Mouse (Mus musculus): ENCODE measurements at regions not wholly inside any gene's neighbourhood (a gene's known extent, or its start where the extent isn't known, plus 50 kb on each side); places are given as distances from the start of the nearest gene placed in this dataset.

DNA sequence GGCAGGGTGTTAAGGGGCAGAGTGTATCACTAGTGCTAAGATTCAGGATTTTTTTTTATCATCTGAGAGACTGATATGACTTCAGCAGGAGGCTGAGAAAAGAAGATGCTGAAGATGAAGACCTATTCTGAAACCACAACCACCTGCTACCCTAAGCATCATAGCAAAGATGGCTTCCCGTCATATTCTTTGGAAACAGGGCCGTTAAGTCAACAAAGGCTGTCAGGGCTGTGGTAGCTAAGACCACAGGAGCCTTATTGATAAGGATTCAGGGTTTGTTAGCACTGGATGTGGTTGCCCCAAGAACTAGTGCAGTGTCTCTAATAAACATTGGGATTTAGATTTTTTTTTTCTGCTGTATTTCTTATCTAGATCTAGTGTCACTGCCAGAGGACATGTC lies 56.7 kb upstream of the Rasgrp1 start:
- no peak overlapping the region for H3K27ac ChIP-seq (replicated peaks)
- ATAC-seq (ENCODE audit: low FRiP score, low read depth) = no peak
- no peaks in the 10 kb centered on the region for H3K9me3 ChIP-seq
- H3K4me2 ChIP-seq = no peak overlapping the region
- no peaks in the 10 kb centered on the region for H3K4me1 ChIP-seq (replicated peaks)
- no peak overlapping the region for H3K9ac ChIP-seq
- WGBS = 82% methylated on average over 2 of the region's 2 CpGs
- no peaks in the 10 kb centered on the region for H3K27me3 ChIP-seq
- H3K36me3 ChIP-seq = no peaks in the 10 kb centered on the region
- H3K4me3 ChIP-seq = no peak overlapping the region

DNA sequence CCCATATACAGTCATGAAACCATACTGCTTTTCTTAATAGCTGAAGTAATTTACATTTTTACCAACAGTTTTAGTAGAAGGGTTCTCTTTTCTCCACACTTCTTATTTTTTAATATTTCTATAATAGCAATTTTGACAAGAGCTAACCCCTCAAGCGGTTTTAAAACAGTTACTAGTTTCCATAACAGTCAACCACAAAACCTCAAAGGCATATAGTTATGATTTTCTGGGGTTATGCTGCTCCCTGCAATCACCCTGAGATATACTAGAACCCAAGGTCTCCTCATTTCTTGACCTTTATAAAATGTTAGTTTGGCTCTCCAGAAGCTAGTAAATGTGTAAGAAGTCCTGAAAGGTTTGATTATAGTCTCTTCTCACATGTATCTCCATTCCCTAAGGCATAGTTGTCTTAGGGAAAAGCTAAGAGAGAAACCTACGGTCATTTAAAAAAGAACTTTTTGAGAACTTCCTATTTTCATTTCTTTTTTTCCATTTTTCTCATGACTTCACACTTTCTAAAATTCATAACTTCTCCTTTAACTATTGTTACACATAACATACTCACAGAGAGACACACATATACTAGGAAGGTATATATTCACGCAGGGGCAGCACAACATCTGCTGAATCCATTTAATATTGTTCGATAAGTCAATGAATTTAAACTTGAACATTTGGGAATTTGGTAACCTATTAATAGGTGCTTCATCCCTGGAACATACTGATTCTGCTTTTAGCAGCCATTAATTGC lies 60.8 kb upstream of the Rasgrp1 start:
- Histone ChIP-seq H3K9me3 (no peaks in the 10 kb centered on the region), H3K36me3 (no peaks in the 10 kb centered on the region), H3K27me3 (no peaks in the 10 kb centered on the region), H3K4me3 (no peak overlapping the region), H3K9ac (no peak overlapping the region), H3K27ac (replicated peaks) (no peak overlapping the region), H3K4me1 (replicated peaks) (no peaks in the 10 kb centered on the region), H3K4me2 (no peak overlapping the region)
- no peak for ATAC-seq (ENCODE audit: low FRiP score, low read depth)
- 93% methylated on average over 4 of the region's 4 CpGs for WGBS

DNA sequence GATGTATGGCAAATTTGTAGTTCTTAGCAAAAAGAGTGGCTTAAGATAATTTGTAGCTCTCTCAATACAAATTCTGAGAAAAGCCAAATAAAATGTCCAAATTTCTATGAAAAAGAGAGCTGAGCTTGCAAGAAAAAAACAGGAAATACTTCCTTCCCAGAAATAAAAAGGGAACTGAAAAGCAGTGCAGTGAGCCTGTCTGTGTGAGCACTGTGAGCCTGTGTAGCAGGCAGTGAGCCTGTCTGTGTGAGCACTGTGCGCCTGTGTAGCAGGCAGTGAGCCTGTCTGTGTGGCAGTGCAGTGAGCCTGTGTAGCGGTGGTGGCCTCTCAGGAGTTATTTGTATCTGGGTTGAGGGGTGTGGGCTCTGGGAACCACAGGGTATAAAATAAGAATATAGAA lies 62.7 kb upstream of the Rasgrp1 start:
- WGBS = 35% methylated on average over 2 of the region's 2 CpGs
- Histone ChIP-seq H3K4me3 (no peak overlapping the region), H3K4me1 (replicated peaks) (no peaks in the 10 kb centered on the region), H3K27me3 (no peaks in the 10 kb centered on the region), H3K27ac (replicated peaks) (no peak overlapping the region), H3K36me3 (no peaks in the 10 kb centered on the region), H3K9me3 (no peaks in the 10 kb centered on the region), H3K4me2 (no peak overlapping the region), H3K9ac (no peak overlapping the region)
- ATAC-seq (ENCODE audit: low FRiP score, low read depth) = no peak

DNA sequence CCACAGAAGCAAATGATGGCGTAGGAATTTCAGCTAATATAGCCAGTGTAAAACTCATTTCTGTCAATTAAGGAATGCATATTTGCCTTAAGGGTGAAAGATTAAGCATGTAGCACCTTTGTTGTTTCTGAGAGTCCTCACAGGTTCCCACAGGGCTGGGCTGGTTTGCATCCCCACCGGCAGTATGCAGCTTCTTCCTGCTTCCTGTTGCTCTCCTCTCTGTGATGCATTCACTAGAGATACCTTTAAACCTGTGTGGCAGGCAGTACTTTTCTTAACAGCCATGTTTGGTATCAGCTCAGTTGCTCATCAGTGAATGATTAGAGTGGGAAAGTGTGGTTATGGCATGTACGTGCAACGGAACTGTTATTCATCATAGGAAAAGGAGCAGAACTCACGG lies 65.4 kb upstream of the Rasgrp1 start:
- Histone ChIP-seq H3K36me3 (no peaks in the 10 kb centered on the region), H3K9me3 (no peaks in the 10 kb centered on the region), H3K9ac (no peak overlapping the region), H3K27ac (replicated peaks) (no peak overlapping the region), H3K4me2 (no peak overlapping the region), H3K4me1 (replicated peaks) (no peaks in the 10 kb centered on the region), H3K4me3 (no peak overlapping the region), H3K27me3 (no peaks in the 10 kb centered on the region)
- ATAC-seq (ENCODE audit: low FRiP score, low read depth) = no peak
- WGBS = 84% methylated on average over 5 of the region's 5 CpGs

DNA sequence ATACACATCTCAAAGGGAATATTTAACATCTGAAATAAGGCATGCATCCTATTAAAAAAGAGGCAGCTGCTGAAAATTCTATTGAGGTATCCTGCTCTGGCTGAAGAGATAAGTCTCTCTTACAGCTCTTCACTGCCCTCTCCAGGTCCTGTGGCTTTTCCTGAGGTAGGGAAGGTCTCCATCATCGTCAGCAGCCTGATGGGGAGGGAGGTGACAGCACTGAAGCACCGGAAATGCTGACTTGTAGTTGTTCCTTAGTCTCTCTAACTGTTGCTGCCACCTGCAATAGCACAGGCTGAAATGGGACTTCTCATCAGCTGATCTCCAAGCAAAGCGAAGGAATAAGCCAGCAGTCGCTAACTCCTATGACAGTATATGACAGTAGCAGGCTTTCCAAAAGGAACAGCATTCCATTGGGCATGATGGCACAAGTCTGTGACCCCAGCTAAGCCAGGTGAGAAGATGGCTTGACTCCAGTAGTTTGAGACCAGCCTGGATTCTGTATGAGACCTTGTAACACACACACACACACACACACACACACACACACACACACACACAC lies 69.3 kb upstream of the Rasgrp1 start:
- H3K9ac ChIP-seq = no peak overlapping the region
- H3K27ac ChIP-seq (replicated peaks) = no peak overlapping the region
- no peaks in the 10 kb centered on the region for H3K27me3 ChIP-seq
- ATAC-seq (ENCODE audit: low FRiP score, low read depth) = peak; percentile 51; the same call in 1 of the 2 replicates
- 46% methylated on average over 4 of the region's 4 CpGs for WGBS
- H3K4me2 ChIP-seq = no peak overlapping the region
- no peaks in the 10 kb centered on the region for H3K36me3 ChIP-seq
- no peaks in the 10 kb centered on the region for H3K9me3 ChIP-seq
- no peaks in the 10 kb centered on the region for H3K4me1 ChIP-seq (replicated peaks)
- H3K4me3 ChIP-seq = no peak overlapping the region

DNA sequence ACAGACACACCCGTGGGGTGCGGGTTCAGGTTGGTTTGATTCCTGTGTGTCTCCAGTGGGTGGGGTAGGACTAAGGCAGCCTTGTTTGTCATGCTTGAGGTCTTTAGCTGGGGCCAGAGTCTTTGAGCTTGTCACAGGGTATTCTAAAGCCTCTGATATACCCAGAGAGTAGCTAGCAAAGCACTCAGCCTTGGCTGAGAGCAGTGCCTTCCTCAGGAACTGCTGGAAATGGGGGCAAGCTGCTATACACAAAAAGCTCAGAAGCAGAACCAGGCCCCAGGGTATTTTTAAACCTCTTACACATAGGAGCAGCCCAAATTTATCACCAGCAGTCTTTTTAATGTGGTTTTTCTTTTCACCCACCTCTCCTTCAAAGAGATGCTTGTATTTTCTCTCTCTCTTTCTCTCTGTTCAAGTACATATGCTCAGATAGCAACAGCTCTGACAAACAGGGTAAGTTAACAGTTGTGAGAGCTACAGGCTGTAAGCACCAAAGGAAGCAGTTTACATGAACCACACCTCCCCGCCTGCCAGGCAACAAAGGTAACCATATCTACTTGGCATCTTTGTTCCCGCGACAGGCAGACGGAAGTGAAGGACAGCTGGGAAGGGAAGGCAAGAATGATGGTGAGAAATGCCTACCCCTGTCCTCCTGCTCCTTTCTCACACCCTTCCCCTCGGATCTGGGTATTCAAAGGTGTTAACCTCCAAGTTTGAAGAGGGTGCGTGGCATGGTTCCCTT lies 74.6 kb upstream of the Rasgrp1 start:
- H3K4me1 ChIP-seq (replicated peaks) = no peaks in the 10 kb centered on the region
- WGBS = 91% methylated on average over 8 of the region's 8 CpGs
- H3K4me3 ChIP-seq = no peak overlapping the region
- H3K36me3 ChIP-seq = no peaks in the 10 kb centered on the region
- no peaks in the 10 kb centered on the region for H3K9me3 ChIP-seq
- no peaks in the 10 kb centered on the region for H3K27me3 ChIP-seq
- H3K27ac ChIP-seq (replicated peaks) = no peak overlapping the region
- H3K4me2 ChIP-seq = no peak overlapping the region
- ATAC-seq (ENCODE audit: low FRiP score, low read depth) = no peak
- H3K9ac ChIP-seq = no peak overlapping the region

DNA sequence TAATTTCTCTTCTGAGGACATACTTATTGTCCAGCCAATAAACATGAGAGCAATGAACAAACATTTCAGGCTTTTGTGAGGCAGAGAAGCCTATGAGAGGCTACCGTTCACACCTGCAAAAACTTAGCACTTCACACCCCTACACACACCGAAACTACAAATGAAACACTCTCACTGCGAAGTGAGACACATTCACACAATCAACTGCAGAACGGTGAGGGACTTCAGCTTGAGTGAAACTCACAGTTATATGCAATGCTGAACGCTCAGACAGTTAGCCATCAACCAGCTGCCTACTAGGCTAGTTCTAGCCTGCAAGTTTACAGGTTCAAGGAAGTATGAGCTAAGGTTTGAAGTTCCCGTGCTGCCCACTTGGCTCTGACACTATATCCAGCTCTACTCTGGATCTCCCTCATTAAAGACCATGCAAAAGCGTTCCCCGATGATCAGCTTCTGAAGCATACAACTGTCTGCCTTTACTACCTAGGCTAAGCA lies 75.4 kb upstream of the Rasgrp1 start:
- Histone ChIP-seq H3K27ac (replicated peaks) (no peak overlapping the region), H3K9ac (no peak overlapping the region), H3K4me1 (replicated peaks) (no peaks in the 10 kb centered on the region), H3K36me3 (no peaks in the 10 kb centered on the region), H3K9me3 (no peaks in the 10 kb centered on the region), H3K4me2 (no peak overlapping the region), H3K27me3 (no peaks in the 10 kb centered on the region), H3K4me3 (no peak overlapping the region)
- WGBS = 92% methylated on average over 8 of the region's 8 CpGs
- no peak for ATAC-seq (ENCODE audit: low FRiP score, low read depth)

DNA sequence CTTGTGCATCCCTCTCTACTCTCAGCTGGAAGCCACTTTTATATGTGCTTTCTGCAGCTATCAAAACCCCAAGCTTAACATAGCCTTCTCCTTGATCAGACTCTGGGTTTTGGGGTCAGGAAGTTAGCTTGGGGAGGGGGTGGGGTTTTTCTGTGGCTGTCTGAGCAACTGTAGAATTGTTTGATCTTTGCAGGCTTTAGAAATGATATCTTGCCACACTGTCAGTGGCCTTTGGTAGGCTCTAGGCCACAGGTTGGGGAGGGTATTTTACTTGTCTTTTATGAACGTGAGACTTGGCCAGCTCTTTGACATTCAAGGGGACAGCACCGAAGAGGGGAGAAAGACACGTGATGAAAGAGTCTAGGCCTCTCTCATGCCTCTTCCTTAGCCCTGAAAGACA lies 75.9 kb upstream of the Rasgrp1 start:
- Histone ChIP-seq H3K9me3 (no peaks in the 10 kb centered on the region), H3K4me1 (replicated peaks) (no peaks in the 10 kb centered on the region), H3K27ac (replicated peaks) (no peak overlapping the region), H3K27me3 (no peaks in the 10 kb centered on the region), H3K36me3 (no peaks in the 10 kb centered on the region), H3K9ac (no peak overlapping the region), H3K4me3 (no peak overlapping the region), H3K4me2 (no peak overlapping the region)
- 79% methylated on average over 3 of the region's 3 CpGs for WGBS
- ATAC-seq (ENCODE audit: low FRiP score, low read depth) = no peak

DNA sequence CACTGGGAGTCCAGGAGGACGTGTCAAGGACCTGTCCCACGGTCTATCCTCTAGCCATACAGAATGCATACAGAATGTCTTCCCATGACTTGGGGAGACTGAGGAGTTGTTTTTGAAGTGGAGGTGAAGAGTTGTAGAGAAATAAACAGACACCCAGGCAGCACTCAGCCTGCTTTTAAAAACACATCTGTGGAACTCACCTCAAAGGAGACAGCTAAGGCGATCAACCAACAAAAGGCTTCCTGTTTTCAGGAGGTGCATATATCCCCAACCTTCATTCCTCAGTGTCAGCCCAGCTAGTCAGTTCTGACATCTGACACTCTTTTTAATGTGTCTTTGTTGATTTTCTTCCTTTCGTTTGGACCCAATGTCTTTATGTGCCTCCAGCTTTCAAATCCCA lies 78.6 kb upstream of the Rasgrp1 start:
- WGBS = 79% methylated on average over 4 of the region's 4 CpGs
- no peak overlapping the region for H3K4me2 ChIP-seq
- H3K4me1 ChIP-seq (replicated peaks) = no peaks in the 10 kb centered on the region
- H3K27ac ChIP-seq (replicated peaks) = no peak overlapping the region
- H3K36me3 ChIP-seq = no peaks in the 10 kb centered on the region
- no peak overlapping the region for H3K9ac ChIP-seq
- ATAC-seq (ENCODE audit: low FRiP score, low read depth) = no peak
- no peak overlapping the region for H3K4me3 ChIP-seq
- H3K27me3 ChIP-seq = no peaks in the 10 kb centered on the region
- H3K9me3 ChIP-seq = no peaks in the 10 kb centered on the region

DNA sequence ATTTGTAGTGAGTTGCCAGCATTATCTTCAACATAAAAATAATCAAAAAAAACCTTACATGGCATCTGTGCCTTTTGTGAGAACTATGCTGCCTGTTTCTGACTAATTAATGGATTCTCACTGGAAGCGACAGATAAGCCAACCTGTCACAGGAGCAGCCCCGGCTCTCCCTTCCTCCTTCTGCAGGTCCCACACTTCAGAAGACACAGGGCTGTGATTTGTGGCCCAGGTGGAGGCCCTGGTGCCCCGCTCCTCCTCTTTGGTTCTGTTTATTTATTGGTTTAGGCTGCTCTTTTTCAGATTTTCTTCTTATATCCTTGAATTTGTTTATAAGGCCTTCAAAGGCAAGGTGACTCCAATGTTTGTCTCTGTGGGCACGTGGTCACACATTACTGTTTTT lies 80.0 kb upstream of the Rasgrp1 start:
- ATAC-seq (ENCODE audit: low FRiP score, low read depth) = no peak
- WGBS = 80% methylated on average over 4 of the region's 4 CpGs

DNA sequence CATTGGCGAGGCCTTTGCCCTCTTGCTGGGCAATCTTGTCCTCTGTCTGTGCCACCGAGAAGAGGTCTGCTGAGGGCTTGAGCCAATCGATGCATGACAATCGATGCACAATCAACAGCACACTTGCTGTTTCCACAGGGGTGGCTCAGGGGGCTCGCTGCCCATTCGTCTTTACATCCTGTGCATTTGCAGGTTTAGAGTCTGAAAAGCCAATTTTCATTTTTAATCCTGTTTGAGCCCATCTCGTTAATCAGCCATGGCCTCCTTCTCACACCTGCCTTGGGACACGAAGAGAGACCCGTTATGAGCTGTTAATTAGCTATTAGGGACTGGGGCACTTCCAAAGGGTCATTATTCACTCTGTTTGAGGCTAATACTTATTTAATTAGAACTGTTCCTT lies 86.4 kb upstream of the Rasgrp1 start:
- ATAC-seq (ENCODE audit: low FRiP score, low read depth) = no peak; the same call in 1 of the 2 replicates
- Histone ChIP-seq H3K9me3 (no peaks in the 10 kb centered on the region), H3K9ac (no peak overlapping the region), H3K27me3 (no peaks in the 10 kb centered on the region), H3K27ac (replicated peaks) (no peak overlapping the region), H3K4me1 (replicated peaks) (0 out of 2 replicates have a peak, but pooled peaks cover 9% of the 10 kb centered on the region), H3K4me3 (no peak overlapping the region), H3K4me2 (no peak overlapping the region), H3K36me3 (no peaks in the 10 kb centered on the region)
- WGBS = 43% methylated on average over 9 of the region's 9 CpGs

More for the DNA sequence above, 80.0 kb upstream of the Rasgrp1 start:
- Histone ChIP-seq H3K4me3 (no peak overlapping the region), H3K9me3 (no peaks in the 10 kb centered on the region), H3K27ac (replicated peaks) (no peak overlapping the region), H3K27me3 (no peaks in the 10 kb centered on the region), H3K4me2 (no peak overlapping the region), H3K4me1 (replicated peaks) (no peaks in the 10 kb centered on the region), H3K9ac (no peak overlapping the region), H3K36me3 (no peaks in the 10 kb centered on the region)

DNA sequence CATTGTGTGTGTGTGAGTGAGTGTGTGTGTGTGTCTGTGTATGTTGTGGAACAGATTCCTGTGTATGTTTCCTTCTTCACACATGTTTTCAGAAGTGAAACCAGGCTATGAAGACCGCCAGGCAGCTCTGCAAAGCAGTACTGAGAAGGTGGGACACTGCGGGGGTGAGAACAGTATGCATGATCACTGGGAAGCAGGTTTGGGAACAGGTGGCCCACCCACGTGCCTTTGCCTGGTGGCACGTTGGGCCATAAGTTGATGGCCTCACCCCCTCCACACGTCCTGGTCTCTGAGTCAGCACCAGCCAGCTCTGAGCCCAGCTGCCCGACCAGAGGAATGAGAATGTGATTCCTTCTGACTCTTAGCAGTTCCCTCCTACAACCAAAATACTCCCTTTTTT lies 89.2 kb upstream of the Rasgrp1 start:
- 70% methylated on average over 6 of the region's 6 CpGs for WGBS
- Histone ChIP-seq H3K27ac (replicated peaks) (no peak overlapping the region), H3K4me3 (no peak overlapping the region), H3K27me3 (no peaks in the 10 kb centered on the region), H3K36me3 (no peaks in the 10 kb centered on the region), H3K9ac (no peak overlapping the region), H3K4me2 (no peak overlapping the region), H3K9me3 (no peaks in the 10 kb centered on the region), H3K4me1 (replicated peaks) (0 out of 2 replicates have a peak, but pooled peaks cover 9% of the 10 kb centered on the region)
- ATAC-seq (ENCODE audit: low FRiP score, low read depth) = no peak

Data from hindbrain, embryonic 15.5 days (tissue).